Mouse (Mus musculus): ENCODE results near the gene Meiob. TPM values are rescaled to one million over a fixed set of nuclear protein-coding genes. Genes with fewer than 3 reads are reported as not detected.

The Meiob gene
- total RNA-seq, 2 experiments from 2014 or later: 0.15 TPM; not detected in 1

DNA sequence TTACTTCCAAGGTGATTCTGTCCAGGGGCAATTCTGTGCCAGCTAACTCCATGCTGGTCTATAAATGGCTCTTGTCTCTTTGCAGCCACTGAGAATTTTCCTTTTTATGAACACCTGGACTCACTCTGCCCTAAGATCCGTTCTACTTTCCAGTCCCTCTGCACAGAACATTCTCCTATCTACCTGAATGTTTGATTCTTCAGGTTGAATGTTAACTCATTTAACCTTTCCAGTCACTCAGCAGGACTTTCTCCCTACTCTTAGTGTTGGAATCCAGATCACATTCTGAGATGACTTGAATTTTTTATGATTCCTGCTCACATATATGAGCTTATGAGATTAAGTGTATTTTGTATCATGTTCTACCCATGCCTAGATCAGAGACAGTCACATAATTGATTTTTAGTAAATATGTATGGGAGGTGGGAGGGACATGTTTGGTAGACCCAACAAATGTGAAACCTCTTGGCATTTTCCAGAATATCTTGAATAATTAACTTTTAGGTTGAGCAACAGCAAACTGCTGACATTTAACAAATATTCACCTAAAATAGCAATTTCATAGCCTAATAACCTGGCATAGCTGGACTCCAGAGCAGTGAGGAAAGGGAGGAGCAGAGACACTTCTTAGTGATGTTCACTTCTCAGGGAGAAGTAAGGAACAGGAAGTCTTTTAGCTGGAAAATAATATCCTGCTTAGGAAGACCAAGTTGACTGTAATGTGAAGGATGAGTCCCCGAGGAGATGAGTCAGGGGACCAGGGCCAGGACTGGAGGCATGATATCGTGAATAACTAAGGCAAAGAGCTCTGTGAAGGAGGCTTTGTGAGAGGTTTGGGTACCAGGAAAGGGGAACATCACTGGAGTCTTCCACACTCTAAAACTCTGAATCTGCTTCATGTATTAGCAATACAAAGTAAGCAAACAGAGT is 17.5 kb downstream of the Meiob start:
- peak in 1 of 2 experiments; percentile 9 for DNase-seq

- no peak for DNase-seq
Observed at GRCm38 (mm10) chr17:24839842-24840241, 35.8 kb downstream of the Meiob start, which contains the start of gene Hagh. Gene Hagh, plus strand, starts transcription at chr17:24840143.

GRCm38 (mm10) chr17:24840341-24840740 is 36.3 kb downstream of the Meiob start:
- DNase-seq: no peak

GRCm38 (mm10) chr17:24841133-24841532 is 37.0 kb downstream of the Meiob start:
- no peak for DNase-seq

DNA sequence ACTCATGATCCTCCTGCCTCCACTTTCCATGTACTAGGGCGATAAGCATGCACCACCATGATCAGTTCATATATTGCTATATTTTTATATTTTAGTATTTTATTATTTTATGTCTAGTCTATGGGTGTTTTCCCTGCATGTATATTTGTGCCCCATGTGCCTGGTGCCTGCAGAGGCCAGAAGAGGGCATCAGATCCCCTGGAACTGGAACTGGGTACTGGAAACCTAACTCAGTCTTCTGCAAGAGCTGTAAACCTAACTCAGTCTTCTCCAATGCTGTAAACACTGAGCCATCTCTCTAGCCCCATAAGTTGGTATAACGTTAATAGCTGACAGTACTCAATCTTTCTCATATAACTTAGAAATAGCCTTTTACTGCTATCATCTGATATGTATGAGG is 38.5 kb downstream of the Meiob start:
- DNase-seq: no peak

GRCm38 (mm10) chr17:24844525-24844924 is 40.4 kb downstream of the Meiob start:
- no peak for DNase-seq

GRCm38 (mm10) chr17:24847386-24847785 is 43.3 kb downstream of the Meiob start:
- DNase-seq: no peak

- peak in 1 of 2 experiments; percentile 16 for DNase-seq
Observed at GRCm38 (mm10) chr17:24848600-24849031, 44.5 kb downstream of the Meiob start.

DNA sequence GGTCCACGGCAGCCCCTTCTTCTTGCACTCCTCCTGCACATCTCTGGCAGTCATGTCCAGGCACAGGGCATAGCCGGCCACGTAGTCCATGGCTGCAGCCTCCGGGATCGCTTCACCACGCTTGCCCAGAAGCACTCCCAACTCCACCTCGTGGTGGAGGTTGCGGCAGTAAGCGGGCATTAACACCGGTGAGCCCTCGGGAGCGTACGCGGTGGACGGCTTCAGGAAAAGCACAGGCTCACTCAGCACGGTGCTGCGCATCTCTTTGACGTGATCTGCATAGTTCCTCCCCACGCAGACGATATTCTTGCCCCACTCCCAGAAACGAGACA is 45.6 kb downstream of the Meiob start:
- no peak for DNase-seq

GRCm38 (mm10) chr17:24850065-24850772 is 46.1 kb downstream of the Meiob start, which contains the start of gene Fahd1:
Gene Fahd1, minus strand, starts transcription at chr17:24850364.
- DNase-seq: peak; percentile 96 to 99

- no peak for DNase-seq
Observed at GRCm38 (mm10) chr17:24850773-24851127, 46.7 kb downstream of the Meiob start.

DNA sequence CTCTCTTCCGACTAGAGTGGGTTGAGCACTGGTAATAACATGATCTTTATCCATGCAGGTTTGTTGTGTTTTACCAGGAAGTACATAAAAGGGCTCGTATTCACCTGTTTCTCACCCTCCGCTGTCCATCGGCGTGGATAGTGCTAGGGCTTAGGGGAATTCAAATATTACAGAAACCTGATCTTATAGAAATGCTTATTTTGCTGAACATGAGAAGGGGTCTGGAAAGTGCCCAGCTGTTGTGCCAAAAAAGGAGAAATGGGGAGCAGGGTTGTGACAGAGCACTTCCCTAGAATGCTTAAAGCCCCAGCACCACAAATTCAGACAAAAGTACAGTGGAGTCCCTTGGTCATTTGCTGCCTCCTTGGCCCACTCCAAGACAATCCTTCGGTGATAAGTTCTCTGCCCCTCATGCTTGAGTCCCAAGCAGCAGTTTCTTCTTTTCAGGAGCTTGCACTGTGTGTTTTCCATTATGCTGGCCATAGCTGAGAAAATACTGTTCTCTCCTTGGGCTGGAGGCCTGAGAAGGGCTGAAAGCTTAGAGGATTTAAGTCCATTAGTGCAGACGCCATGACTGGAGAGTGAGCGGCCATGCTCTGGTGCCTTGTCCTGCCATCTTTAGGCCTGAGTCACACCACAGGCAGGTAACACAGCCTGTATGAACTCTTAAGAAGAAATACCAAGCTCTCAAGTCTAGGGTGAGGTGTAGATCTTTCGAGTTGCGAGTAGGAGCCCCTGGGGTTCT is 47.5 kb downstream of the Meiob start:
- DNase-seq: peak; percentile 18 to 26

- no peak for DNase-seq
Observed at GRCm38 (mm10) chr17:24855838-24856464, 51.9 kb downstream of the Meiob start.

- no peak for DNase-seq
Observed at GRCm38 (mm10) chr17:24856589-24856988, 52.5 kb downstream of the Meiob start.

DNA sequence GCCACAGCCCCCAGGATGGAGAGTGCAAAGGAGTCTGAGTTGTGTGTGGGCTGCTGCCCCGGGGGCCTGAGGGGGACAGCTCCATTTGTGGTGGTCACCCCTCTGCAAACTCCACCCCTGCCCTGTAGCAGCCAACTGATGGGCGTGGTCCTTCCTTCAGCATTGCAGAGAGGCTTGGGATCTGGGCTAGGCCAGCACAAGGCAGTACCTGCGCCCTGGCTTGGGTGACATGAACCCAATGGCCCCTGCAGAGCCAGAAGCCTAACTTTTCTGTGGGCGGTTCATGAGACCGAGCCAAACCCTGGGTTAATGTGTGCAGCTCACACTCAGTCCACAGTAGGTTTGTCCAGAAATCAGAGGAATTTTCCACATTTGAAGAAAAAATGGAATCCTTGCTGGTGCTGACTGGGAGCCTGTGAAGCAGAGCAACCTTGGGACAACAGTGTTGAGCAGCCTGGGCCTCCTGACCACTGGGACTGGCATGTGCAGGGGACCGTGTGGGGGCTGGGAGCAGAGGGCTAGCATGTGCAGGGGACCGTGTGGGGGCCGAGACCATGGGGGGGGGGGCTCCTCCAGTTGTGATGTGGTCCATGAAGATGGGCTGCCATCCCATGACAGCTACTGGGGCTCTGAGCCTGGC is 53.9 kb downstream of the Meiob start:
- DNase-seq: no peak

GRCm38 (mm10) chr17:24858967-24859366 is 54.9 kb downstream of the Meiob start:
- no peak for DNase-seq

- DNase-seq: no peak
Observed at GRCm38 (mm10) chr17:24860076-24860475, 56.0 kb downstream of the Meiob start.

- no peak for DNase-seq
Observed at GRCm38 (mm10) chr17:24861785-24862184, 57.7 kb downstream of the Meiob start.

DNA sequence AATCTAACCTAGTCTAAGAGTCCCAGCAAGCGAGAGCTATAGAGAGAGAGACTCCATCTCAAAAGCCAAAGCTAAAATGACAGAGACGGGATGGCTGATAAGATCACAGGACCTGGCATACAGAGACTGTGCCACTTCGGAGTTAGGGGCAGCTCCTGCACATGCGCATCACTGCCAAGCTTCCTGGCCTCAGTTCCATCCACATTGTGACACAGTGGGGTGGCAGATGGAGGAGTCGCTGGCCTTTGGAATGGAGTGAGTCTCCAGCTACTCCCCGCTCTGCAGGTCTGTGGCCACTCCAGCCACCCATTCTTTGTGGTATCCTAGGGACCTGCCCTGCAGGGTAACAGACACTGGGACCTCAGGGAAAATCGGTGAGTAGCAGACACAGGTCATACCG is 61.7 kb downstream of the Meiob start, which contains the start of gene Igfals:
TSS of gene Igfals (plus strand) at position 222 of the 400 bp plus-strand sequence.
- no peak for DNase-seq

GRCm38 (mm10) chr17:24867914-24868313 is 63.8 kb downstream of the Meiob start:
- DNase-seq: no peak

- DNase-seq: no peak
Observed at GRCm38 (mm10) chr17:24873695-24874404, 69.8 kb downstream of the Meiob start.

All from heart, adult 18-20 months (tissue).